Mouse (Mus musculus): ENCODE data around the gene Cabp4.

- TF ChIP-seq CTCF (IDR thresholded peaks at IDR 0.05; ENCODE audit: control insufficient read depth, insufficient read depth, insufficient read length): peak; percentile 95
- no peak for TF ChIP-seq MAX (IDR thresholded peaks at IDR 0.05)
- no peak for TF ChIP-seq FOSL1 (IDR thresholded peaks at IDR 0.05; ENCODE audit: insufficient read depth, low read length, poor library complexity, severe bottlenecking)
- peak; percentile 53 for TF ChIP-seq MYOD1 (IDR thresholded peaks at IDR 0.05; ENCODE audit: control insufficient read depth, insufficient read length, low read depth)
- TF ChIP-seq USF1 (IDR thresholded peaks at IDR 0.05; ENCODE audit: low read depth): no peak
Measured at GRCm38 (mm10) chr19:4099056-4099455, 44.8 kb downstream of the Cabp4 start.
